Mouse (Mus musculus) erythroblast, adult 5-6 weeks (primary cell): Measurements from ENCODE around the gene Abl2. TPM values are rescaled to one million over a fixed set of nuclear protein-coding genes. Genes with fewer than 3 reads are reported as not detected.

Source experiments
- total RNA-seq, 2 experiments: library from RNA; stranded (forward) in 1 of 2; stranded (reverse) in 1 of 2; fragments of 150-400 nt in 1 of 2; fragments of 200-764, 138-1000 nt in 1 of 2; gene quantifications; 2 replicates each; pipeline versions ENCODE4 v1.2.3 to v1.2.4; 2015 to 2017; ENCODE audit warnings: low replicate concordance in 2 of 2

Gene Abl2
- total RNA-seq, 2 experiments from 2014 or later, result 1.5 to 8.6 TPM

Other genes with a start within 250 kb of the Abl2 start
- not detected in 2 replicates for gene Nphs2, start 248.1 kb upstream of the Abl2 start, total RNA-seq (2015; ENCODE audit: low replicate concordance)
- not detected in 2 replicates for gene Nphs2, start 248.1 kb upstream of the Abl2 start, total RNA-seq (2017; ENCODE audit: low replicate concordance)
- 340 and 471 TPM in 2 replicates for gene Gm2000, start 192.7 kb upstream of the Abl2 start, total RNA-seq (2015; ENCODE audit: low replicate concordance)
- gene Gm2000, start 192.7 kb upstream of the Abl2 start, total RNA-seq (2017; ENCODE audit: low replicate concordance), result 340 and 469 TPM in 2 replicates
- not detected in 2 replicates for gene Axdnd1, start 137.6 kb upstream of the Abl2 start, total RNA-seq (2015; ENCODE audit: low replicate concordance)
- 1.5 TPM in 1 of 2 replicates, not detected in the other for gene Axdnd1, start 137.6 kb upstream of the Abl2 start, total RNA-seq (2017; ENCODE audit: low replicate concordance)
- gene Soat1, start 84.5 kb upstream of the Abl2 start, total RNA-seq (2015; ENCODE audit: low replicate concordance), result 15.0 and 32.1 TPM in 2 replicates
- gene Soat1, start 84.5 kb upstream of the Abl2 start, total RNA-seq (2017; ENCODE audit: low replicate concordance), result 22.6 and 24.8 TPM in 2 replicates
- gene Gm10031, start 34.8 kb upstream of the Abl2 start, total RNA-seq (2015; ENCODE audit: low replicate concordance), result 0.38 and 0.63 TPM in 2 replicates
- 3.3 and 5.4 TPM in 2 replicates for gene Gm10031, start 34.8 kb upstream of the Abl2 start, total RNA-seq (2017; ENCODE audit: low replicate concordance)
- gene Tor3a, start 115.6 kb downstream of the Abl2 start, total RNA-seq (2015; ENCODE audit: low replicate concordance), result 4.4 and 4.8 TPM in 2 replicates
- gene Tor3a, start 115.6 kb downstream of the Abl2 start, total RNA-seq (2017; ENCODE audit: low replicate concordance), result 4.9 and 8.3 TPM in 2 replicates
- 6.5 and 10.6 TPM in 2 replicates for gene Fam20b, start 160.3 kb downstream of the Abl2 start, total RNA-seq (2015; ENCODE audit: low replicate concordance)
- 15.5 and 19.9 TPM in 2 replicates for gene Fam20b, start 160.3 kb downstream of the Abl2 start, total RNA-seq (2017; ENCODE audit: low replicate concordance)